Mouse (Mus musculus): ENCODE results near the gene Trp53inp2.

Gene Trp53inp2

DNA sequence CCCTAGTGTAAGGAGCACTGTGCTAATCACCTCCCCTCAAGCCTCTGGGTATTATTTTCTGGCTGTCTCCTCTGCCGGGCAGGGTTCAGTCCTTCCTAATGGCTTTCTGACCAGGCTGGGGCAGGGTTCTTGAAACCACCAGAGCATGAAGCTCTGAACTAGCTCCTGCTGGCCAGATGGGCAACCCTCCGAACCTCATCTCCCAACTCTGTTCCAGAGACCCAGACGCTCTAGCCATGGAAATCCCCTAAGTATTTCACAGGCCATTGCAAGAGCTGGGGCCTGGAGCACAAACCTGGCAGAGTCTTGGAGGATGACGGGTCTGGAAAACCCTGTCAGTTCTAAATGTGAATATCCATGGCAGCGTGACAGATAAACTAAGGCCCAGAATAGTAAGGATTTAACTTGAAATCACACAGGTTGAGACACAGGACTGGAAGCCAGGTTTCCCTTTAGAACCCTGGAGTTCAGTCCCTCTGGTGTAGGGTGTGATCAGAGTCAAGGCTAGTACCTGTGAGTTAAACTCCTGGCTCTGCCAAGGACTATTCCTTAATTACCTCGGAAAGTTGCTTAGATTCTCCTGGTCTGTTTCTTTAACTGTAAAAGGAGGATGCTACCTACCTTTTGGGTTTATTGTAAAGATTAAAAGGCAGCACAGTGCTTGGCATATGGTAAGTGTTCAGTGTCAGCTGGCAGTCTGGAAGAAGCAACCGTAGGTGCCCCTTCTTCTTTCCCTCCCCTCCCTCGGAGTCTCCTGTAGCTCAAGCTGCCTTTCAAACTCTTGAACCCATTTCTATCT is at the start of gene Trp53inp2:
TSS of gene Trp53inp2 (plus strand) at position 799 of the 799 bp plus-strand sequence.
- no peak for DNase-seq

DNA sequence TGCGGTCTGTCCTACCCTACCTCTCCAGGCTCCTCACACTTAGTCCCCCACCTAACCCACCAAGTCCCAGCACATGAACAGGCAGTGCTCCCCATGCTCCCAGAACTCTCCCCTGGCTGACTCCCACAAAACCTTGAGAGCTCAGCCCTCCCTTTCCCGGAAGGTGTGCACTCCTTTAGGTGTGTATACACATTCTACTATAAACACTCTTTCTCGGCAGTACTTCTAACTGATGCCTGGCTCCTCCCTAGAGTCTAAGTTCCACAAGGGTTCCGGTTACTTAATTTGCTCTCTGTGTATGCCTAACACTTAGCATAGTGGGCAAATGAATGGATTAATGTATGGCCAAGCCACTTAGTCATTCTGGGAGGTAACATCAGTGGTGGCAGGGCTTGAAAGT is 49.5 kb upstream of the Trp53inp2 start:
- no peak for DNase-seq

DNA sequence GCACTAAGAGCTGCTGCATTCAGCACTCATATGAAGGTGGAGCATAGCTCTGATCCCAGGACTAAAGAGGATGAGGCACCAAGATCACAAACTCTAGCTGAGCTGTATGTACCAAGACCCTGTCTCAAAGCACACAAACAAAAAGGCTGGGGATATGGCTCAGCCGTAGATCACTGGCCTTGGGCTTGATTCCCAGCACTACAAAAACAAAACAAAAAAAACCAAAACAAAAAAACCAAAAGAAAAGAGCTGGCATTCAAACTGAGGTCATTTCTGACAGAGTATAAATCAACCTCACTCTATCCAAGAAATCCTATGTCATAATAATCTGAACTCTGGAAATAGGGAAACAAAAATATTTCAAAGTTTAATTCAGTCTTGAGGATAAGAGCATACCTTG is 47.4 kb upstream of the Trp53inp2 start:
- no peak for DNase-seq

DNA sequence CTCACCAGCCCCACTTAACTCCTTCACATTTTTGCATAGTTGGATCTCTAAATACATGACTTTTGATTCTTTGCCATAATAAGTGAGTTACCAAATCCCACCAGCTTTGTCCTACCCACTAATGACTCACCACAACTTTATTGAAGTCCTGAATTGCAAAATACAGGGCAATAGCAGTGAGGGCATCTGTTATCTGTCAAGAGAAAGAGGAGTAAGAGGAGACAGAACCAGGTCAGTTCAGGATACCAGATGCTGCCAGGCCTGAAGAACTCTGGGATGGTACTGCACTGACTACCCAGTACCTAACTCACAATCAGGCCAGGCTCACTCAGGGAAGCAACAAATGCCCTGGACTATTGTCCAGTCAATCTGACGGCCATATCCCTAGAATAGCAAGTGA is 45.6 kb upstream of the Trp53inp2 start:
- DNase-seq: no peak

DNA sequence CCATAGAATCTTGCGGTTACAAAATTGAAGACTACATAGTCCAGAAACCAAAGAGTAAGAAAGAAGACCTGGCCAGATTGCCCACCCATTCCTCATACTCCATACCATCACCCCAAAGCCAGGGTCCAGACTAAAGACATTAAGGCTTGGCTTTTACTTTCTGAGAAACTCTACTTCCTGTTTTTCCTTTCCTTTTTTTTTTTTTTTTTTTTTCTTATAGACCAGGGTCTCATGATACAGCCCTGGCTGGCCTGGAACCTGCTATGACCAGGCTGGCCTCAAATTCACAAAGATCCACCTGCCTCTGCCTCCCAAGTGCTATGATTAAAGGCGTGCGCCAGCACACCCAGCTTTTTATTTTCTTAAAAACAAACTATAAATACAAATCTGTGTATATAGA is 44.6 kb upstream of the Trp53inp2 start:
- no peak for DNase-seq

DNA sequence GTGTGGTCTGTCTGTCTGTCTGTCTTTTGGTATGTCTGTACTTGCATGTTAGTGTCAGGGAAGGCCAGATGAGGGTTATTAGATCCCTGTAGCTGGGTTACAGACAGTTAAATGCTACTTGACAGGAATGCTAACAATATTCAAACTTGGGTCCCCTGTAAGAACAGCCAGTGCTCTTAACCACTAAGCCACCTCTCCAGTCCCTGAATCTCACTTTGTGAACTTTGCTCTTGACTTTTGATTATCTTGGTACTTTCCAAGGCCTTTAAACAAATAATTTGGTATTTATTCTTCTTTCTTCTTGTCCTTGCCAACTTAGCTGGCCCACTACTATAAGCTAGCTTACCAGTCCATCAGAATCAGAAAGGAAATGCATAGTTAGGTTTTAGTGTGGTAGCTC is 40.7 kb upstream of the Trp53inp2 start:
- no peak for DNase-seq

DNA sequence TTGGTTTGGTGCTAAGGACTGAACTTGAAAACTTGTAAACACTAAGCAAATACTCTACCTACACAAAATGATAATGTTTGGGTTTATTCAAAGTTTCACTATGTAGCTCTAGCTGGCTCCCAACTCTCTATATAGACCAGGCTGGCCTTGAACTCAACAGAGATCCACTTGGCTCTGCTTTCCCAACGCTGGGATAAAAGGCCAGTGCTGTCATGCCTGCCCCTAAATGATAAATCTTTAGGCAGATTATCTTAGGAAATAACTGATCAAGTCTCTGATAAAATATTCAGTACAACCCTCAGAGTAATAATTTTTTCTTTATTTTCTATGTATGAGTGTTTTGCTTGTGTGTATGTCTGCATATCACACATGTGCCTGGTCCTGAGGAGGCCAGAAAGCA is 34.2 kb upstream of the Trp53inp2 start:
- no peak for DNase-seq

DNA sequence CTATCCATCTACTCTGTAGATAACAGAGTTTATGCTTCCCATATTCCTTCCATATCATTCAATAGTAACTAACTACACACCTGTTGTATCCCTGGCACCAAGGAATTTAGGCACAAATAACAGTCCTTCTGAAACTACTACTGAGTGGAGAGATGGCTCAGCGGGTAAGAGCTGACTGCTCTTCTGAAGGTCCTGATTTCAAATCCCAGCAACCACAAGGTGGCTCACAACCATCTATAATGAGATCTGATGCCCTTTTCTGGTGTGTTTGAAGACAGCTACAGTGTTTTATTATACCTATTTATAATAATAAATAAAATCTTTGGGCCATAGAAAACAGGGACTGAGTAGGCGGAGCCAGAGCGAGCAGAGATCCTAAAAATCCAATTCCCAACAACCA is 26.5 kb upstream of the Trp53inp2 start:
- no peak for DNase-seq

DNA sequence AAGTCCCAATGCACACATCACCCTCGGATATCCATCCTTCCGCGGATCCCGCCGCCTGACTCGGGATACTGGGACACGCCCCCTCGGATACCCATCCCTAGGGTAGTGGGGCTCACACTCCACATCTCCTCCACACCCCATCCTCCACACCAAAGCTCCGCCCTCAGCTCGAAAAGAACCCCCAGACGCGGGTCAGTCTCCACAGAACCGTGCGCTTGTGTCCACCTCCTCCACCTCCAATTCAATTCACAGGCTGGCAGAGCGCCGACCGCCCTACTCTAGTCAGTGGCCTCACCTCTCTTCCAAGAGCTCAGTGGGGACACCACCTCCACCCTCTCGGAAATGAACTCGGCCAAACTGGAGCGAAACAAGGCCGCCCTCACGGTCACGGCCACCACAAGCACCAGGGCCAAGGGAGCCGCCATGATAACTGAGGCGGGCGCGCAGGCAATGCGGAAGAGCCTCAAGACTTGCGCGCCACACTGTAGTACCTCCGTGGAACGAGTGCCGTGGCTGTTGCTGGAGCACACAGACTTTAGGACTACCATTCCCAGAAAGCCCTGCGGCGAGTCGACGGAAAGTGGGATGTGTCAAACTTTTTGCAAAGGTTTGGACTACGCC is 23.8 kb upstream of the Trp53inp2 start, which contains the start of gene Pigu:
TSS of gene Pigu (minus strand) at position 460 of the 621 bp plus-strand sequence.
- DNase-seq: peak; percentile 94

DNA sequence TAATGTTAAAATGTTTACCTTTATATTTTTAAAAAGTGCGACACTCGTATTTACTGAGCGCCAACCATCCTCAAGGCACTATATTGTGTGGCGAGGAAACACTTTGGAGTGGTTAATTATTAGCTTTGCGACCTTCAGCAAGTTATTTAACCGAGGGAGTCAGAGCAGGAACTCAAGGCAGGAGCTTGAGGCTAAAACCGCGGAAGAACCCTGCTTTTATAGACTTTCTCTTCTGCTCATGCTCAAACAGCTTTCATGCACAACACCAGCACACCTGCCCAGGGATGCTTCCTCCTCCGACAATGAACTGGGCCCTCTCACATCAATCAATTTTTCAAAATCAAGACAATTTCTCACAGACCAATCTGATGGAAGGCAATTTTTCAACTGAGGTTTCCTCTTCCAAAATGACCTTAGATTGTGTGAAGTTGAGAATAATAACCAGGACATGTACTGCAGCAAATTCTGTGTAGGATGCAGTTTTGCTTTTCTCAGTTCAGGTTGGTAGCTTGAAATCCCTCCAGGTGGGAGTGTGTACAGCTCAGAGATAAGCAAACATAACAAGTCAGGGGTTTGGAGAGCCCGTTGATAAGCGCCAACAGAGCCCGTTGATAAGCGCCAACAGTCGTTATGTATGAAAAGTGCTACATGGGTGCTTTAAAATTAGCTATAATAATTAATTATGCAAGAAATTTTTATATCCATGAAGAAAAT is 23.0 kb upstream of the Trp53inp2 start:
- peak; percentile 5 for DNase-seq

DNA sequence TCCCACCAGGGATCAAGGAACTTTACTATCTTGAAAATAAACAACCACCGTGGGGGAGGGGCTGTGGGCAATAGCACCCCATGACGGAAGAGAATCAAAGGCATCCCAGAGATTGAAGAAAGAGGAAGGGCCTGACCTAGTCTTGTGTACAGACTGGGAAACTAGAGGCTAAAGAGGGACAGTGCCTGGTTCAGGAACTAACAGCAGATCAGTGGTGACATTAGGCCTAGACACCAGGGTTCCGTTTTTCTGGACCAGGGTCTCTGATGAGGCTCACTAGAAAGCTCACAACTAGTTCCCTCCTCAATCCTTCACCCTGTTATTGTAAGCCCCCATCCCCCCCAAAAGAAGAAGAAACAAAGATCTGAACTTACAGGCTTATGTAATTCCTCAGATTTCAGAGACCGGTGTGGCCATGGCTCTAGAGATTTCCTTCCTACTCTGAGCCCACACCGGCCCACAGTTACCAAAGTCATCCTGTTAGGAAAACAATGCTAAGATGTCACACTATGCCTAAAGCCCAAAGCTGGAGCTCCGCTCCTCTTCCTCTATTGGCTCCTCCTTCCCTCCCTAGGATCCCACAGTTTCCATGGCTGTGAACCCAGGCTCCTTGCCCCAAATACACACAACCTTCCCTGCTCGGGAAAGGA is 13.1 kb upstream of the Trp53inp2 start:
- DNase-seq: no peak

DNA sequence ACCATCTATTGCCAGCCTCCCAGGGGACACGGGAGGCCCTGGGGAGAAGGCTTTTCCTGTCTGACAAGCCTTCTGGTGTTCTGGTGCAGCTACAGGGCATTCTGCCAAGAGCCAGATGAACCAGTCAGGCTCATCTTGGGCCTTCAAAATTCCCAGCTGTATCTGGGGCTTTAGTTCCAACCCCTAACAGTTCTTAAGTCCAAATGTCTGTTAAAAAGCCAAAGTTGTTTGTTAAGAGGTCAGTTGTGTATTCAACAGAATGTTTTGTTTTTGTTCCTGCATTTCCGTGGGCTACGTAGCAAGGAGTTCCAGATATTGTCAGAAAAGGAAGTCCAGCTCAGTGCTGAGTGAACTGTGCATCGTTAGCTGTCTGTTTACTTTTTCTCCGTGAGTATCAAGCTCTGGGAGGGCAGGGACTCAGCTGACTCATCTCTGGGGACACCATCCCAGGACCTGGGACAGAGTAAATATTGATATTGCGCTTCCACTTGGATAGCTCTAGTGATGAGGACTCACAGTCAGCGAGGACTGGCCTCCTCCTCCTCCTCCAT is 11.5 kb upstream of the Trp53inp2 start:
- no peak for DNase-seq

DNA sequence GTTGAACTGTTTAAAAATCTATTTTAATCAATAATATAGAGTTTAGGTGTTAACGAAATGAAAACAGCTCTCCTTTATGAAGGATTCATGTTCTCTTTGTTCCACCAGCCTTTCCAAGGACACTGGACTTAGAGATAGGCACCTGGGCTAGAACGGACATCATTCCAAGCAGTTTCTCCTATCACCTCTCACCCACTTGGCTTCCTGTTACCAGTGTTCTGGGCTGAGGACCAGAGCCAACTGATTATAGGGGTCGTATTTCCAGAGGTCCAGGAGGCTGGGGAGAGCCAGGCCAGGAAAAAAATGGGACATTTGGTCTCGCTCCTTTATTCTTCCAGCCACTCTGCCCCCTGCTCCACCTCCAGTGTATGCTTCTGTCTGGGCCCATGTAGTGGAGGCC is 8.4 kb upstream of the Trp53inp2 start:
- no peak for DNase-seq

DNA sequence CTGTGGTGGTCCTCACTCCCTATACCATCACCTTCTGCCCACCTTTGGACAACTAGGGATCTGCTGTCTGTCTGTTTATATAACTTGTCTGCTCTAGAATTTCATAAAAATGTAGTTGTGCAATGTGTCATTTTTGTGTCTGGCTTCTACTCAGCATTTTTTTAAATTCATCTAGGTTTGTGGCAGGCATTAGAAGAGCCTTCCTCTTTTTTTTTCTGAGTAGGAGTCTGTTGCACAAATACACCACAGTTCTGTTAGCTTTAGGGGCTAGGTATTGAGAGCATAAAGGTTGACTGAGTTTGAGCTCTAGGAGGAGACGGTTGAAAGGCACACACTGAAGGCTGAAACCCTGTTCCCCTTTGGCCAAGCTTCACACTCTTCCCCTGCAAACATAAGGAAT is 7.6 kb upstream of the Trp53inp2 start:
- DNase-seq: no peak

DNA sequence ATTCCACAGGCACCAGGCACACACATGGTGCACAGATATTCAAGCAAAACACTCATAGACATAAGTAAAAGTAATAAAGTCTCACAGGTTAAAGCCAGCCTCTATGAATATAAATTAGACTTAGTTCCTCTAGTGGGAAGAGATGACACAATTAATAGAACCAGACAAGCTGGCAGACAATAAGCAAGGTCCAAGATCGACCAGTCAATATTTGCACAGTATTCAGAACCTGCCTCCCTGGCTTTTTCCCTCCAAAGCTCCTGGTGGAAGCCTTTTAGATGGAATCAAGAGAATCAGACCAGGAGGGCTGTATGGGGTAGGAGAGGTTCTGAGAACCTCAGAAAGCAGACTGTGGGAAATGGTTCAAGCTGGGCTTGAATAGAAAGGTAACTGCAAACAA is 7.0 kb upstream of the Trp53inp2 start:
- no peak for DNase-seq

DNA sequence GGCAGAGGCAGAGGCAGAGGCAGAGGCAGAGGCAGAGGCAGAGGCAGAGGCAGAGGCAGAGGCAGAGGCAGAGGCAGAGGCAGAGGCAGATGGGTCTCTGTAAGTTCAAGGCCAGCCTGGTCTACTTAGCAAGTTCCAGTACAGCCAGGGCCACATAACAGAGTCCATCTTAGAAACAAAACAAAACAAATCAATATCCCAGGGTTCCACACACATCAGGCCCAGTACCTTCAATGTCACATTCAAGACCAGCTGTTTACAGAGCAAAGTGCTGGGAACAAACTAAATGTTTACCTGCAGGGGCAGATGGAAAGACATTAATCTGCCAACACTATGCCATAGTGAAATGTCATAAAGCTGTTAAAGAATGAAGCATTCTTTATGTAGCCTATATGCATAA is 6.3 kb upstream of the Trp53inp2 start:
- no peak for DNase-seq

DNA sequence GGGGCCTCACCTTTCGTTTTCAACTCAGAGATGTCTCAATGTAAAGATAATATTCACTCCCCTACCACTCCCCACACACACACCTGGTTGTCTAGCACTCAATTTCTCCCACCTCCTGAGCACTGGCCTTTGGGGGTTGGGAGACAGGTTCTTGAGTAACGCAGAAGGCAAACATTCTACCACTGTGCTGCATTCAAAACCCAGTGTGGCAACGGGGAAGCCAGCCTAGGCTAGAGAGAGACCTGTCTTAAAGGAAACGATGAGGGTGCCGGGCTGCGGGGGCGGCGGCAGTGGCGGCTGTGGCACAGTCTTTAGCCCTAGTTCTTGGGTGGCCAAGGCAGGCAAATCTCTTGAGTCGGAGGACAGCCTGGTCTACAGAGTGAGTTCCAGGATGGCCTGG is 4.7 kb upstream of the Trp53inp2 start:
- no peak for DNase-seq

DNA sequence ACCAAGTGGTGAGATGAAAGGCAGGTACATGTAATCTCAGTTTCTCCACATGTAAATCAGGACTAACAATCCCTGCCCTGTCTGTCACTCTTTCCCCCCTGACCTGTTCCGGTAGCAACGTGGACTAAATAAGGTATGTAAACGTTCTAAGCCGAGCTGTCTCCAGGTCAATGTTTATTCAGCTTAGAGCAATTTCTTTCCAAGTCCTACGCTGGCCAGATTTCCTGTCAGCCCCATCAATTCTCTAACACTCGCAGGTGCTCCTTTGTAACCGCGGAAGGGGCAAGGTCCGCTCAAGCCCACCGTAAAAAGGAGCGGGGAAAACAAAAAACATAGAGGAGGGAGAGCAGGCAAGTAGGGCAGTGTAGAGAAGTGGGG is 190 bp downstream of the Trp53inp2 start:
- DNase-seq: no peak

DNA sequence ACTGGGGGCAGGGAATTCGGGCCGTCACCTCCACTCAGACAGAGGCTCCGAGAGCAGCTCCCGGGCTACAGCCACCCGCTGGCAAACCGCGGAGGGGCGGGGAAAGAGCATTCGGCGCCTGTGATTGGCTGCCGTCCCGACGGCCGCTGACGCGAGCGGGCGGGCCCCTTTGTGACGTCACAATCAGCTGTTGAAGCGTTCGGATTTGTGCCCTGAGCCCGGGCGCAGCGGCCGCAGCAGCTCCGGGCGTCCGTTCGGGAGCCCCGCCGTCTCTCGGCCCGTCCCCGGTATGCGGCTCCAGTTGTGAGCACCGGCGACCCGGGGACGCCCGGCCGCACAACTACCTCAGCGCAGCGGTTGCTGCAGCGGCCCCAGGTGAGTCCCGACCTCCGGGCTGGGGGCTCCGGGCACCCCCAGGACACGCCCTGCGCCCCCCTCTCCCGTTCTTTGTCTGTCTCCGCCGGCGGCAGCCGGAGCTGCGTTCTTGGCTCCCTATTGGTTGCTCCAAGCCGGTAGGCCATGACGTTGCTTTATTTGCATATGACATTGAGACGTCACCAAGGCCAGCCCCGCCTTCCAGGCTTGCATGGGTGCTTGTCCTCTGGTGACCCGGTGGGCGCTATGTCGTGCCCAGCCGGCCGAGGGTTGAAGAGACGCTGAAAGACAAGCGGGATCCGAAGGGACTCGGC is 928 bp downstream of the Trp53inp2 start:
- peak; percentile 98 for DNase-seq

DNA sequence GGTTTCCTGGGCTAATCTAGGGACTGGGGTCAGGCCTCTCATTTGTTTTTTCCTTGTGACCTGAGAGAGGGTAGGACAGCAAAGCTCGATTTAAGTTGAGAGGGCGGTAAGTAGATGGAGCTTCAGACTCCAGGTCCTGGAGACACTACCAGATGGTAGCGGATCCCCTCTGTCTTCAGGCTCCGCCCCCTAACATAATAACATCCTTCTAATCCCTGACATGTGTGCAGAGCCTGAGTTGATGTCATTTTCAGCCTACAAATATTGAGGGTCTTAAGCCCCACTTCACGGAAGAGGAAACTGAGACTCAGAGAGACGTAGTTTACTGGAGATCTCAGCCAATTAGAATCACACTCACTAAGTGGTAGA is 1.5 kb downstream of the Trp53inp2 start:
- DNase-seq: no peak

DNA sequence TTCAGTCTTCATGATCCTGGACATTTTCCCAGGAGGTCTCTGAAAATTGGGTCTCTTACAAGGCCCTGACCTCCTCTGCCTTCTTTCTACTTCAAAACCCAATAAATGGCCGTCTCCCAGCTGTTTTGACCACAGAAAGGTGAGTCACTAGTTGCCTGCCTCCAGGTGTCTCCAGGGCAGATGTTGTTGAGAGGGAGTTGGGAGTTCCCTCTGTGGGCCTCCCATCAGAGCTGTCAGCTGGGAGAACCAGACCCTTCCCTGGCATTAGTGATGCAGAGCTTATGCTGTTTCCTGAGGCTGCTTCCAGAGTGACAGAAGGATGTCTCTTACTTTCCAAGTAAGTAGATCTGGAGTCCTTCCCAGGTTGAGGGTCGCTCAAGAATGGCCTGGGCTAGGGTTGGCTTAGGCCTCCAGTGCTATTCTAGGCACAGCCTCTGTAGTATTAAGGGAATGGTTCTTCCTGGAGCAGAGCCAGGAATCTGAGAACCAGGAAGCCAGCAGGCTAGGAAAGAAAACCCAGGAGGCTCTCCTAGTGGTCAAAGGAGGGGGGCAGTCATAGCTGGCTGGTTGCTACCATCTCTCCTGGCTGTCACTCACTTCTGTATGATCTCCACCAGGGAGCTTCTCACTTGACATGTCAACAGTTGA is 2.1 kb downstream of the Trp53inp2 start:
- DNase-seq: no peak

DNA sequence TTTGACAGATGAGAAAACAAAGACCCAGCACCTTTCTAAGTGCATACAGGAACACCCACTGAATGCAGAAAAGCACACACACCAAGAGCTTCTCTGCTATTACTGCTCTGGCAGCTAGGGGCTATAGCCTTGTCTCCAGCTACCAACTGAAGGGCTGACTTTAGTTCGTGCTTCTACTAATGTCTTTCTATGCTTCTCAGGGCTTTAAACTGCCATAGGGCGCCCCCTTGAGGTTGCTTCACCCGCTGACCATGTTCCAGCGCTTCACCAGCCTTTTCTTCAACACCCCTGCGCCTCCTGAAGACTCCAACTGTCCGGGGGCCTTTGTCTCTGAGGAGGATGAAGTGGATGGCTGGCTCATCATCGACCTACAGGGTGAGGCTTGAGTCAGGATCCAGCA is 4.2 kb downstream of the Trp53inp2 start:
- peak; percentile 56 for DNase-seq
